Comparison of ENCODE assay signal across 8 mouse cellular contexts in genomic region chr8:54660675-54661074, GRCm38 (mm10).
DNase-seq lines count a peak whose midpoint lies in the region; ATAC-seq and TF ChIP-seq lines count a peak whose summit lies in the region.

No protein-coding gene starts in this region.

- H3K36me3 ChIP-seq in CH12.LX (replicated peaks in 1 of 2; ENCODE audit: control insufficient read depth in 1 of 2, insufficient read depth in 1 of 2, low read length in 1 of 2) = no peaks in the 10 kb centered on the region
- H3K36me3 ChIP-seq in forebrain, embryonic 15.5 days = no peaks in the 10 kb centered on the region
- no peaks in the 10 kb centered on the region for H3K36me3 ChIP-seq in midbrain, embryonic 13.5 days

- no peak overlapping the region for H3K4me2 ChIP-seq in CH12.LX (ENCODE audit: insufficient read depth, low read depth, poor library complexity, severe bottlenecking)
- H3K4me2 ChIP-seq in forebrain, embryonic 15.5 days (replicated peaks) = no peak overlapping the region
- H3K4me2 ChIP-seq in midbrain, embryonic 13.5 days (replicated peaks) = no peak overlapping the region

- H3K79me2 ChIP-seq in CH12.LX (replicated peaks; ENCODE audit: control insufficient read depth, extremely low read depth, insufficient read depth, poor library complexity, severe bottlenecking) = no peaks in the 10 kb centered on the region

- peak; percentile 84 for TF ChIP-seq RAD21 in CH12.LX (IDR thresholded peaks at IDR 0.05; ENCODE audit: low read depth, low read length)

- DNase-seq in 3134 (ENCODE audit: extremely low read depth, insufficient read length, low spot score) (peak; percentile 10), CH12.LX (ENCODE audit: extremely low read depth) (peak; percentile 59)
- peak; percentile 8 for DNase-seq in c-Kit-positive CD71-positive TER-119-positive erythroid progenitor cells, embryonic 14.5 days (ENCODE audit: low spot score)
- peak; percentile 46 for DNase-seq in induced T-regulatory cell, adult 2 months (ENCODE audit: low read depth)
- DNase-seq in left cerebral cortex, postnatal 14 days (ENCODE audit: low spot score in 2 of 2) = peak; percentile 73

- WGBS in forebrain, embryonic 15.5 days = 40% methylated on average over 5 of the region's 5 CpGs
- 47% methylated on average over 5 of the region's 5 CpGs for WGBS in midbrain, embryonic 13.5 days

- H3K9me3 ChIP-seq in CH12.LX (replicated peaks; ENCODE audit: low read length) = no peaks in the 10 kb centered on the region
- no peaks in the 10 kb centered on the region for H3K9me3 ChIP-seq in forebrain, embryonic 15.5 days
- H3K9me3 ChIP-seq in midbrain, embryonic 13.5 days = no peaks in the 10 kb centered on the region

- no peak for TF ChIP-seq POLR2A in CH12.LX (IDR thresholded peaks at IDR 0.05; ENCODE audit: low read depth, low read length)

- peak; percentile 10 to 86; a peak in 2 of 4 replicates for TF ChIP-seq CTCF in CH12.LX (conservative IDR thresholded peaks at IDR 0.05 in 1 of 2, IDR thresholded peaks at IDR 0.05 in 1 of 2; ENCODE audit: low read depth in 2 of 2, low read length in 2 of 2)

- intact Hi-C loops in left cerebral cortex, postnatal 14 days (cut with DNase I) = loop anchor here (2.0 to 5.0 kb wide), 2 partner anchors 133 to 152 kb away; partner anchors contain the start of genes Asb5 and Spcs3

- H3K4me3 ChIP-seq in CH12.LX (replicated peaks in 1 of 3; ENCODE audit: low read depth in 2 of 3, low read length in 2 of 3, poor library complexity in 1 of 3) = no peak overlapping the region
- H3K4me3 ChIP-seq in forebrain, embryonic 15.5 days = no peak overlapping the region
- no peak overlapping the region for H3K4me3 ChIP-seq in midbrain, embryonic 13.5 days (replicated peaks)

- H3K27ac ChIP-seq in CH12.LX (ENCODE audit: insufficient read depth, low read depth) = no peak overlapping the region
- H3K27ac ChIP-seq in forebrain, embryonic 15.5 days (replicated peaks) = no peak overlapping the region
- no peak overlapping the region for H3K27ac ChIP-seq in midbrain, embryonic 13.5 days

- no peaks in the 10 kb centered on the region for H3K4me1 ChIP-seq in CH12.LX (ENCODE audit: control insufficient read depth in 1 of 2, insufficient read depth in 2 of 2)
- H3K4me1 ChIP-seq in forebrain, embryonic 15.5 days = no peaks in the 10 kb centered on the region
- H3K4me1 ChIP-seq in midbrain, embryonic 13.5 days (replicated peaks) = no peaks in the 10 kb centered on the region

- peak; percentile 70 for ATAC-seq in forebrain, embryonic 15.5 days (replicated peaks)
- peak; percentile 67 for ATAC-seq in midbrain, embryonic 13.5 days
- ATAC-seq in erythroblast, adult 5-6 weeks (replicated peaks; ENCODE audit: low FRiP score, poor library complexity, severe bottlenecking) = no peak

- H3K9ac ChIP-seq in CH12.LX (ENCODE audit: insufficient read depth, low read depth) = no peak overlapping the region
- H3K9ac ChIP-seq in forebrain, embryonic 15.5 days (replicated peaks) = no peak overlapping the region
- H3K9ac ChIP-seq in midbrain, embryonic 13.5 days (replicated peaks) = no peak overlapping the region

- H3K27me3 ChIP-seq in CH12.LX (replicated peaks) = no peaks in the 10 kb centered on the region
- H3K27me3 ChIP-seq in forebrain, embryonic 15.5 days = no peaks in the 10 kb centered on the region
- H3K27me3 ChIP-seq in midbrain, embryonic 13.5 days = no peaks in the 10 kb centered on the region

- in situ Hi-C loops in CH12.LX (cut with MboI; ENCODE audit: low pct_ligation_motif_present, low pct_unique_long_range_greater_than_20kb, low sequenced_read_pairs) = loop anchor here (10.0 kb wide), 1 partner anchor 156 kb away; no protein-coding TSS in a partner anchor

- dilution Hi-C loops in CH12.LX (cut with MboI; ENCODE audit: extremely low pct_ligation_motif_present, extremely low pct_unique_long_range_greater_than_20kb, low sequenced_read_pairs) = no loop called here

- no peak for TF ChIP-seq EP300 in CH12.LX (IDR thresholded peaks at IDR 0.05; ENCODE audit: low read length)

TF ChIP-seq in CH12.LX, 34 proteins besides CTCF, POLR2A, EP300 and RAD21:
- TF ChIP-seq CHD2 (IDR thresholded peaks at IDR 0.05; ENCODE audit: low read length) = no peak
- no peak for TF ChIP-seq UBTF (IDR thresholded peaks at IDR 0.05; ENCODE audit: low read depth, low read length)
- TF ChIP-seq PAX5 (IDR thresholded peaks at IDR 0.05; ENCODE audit: low read length) = no peak
- TF ChIP-seq NRF1 (IDR thresholded peaks at IDR 0.05; ENCODE audit: low read depth, low read length) = no peak
- peak; percentile 89 for TF ChIP-seq SMC3 (IDR thresholded peaks at IDR 0.05; ENCODE audit: low read depth, low read length)
- TF ChIP-seq SIN3A (IDR thresholded peaks at IDR 0.05; ENCODE audit: low read length) = no peak
- TF ChIP-seq IRF4 (IDR thresholded peaks at IDR 0.05; ENCODE audit: low read depth, low read length) = peak; percentile 20; the same call in 1 of the 2 replicates
- peak; percentile 49 for TF ChIP-seq ZC3H11A (IDR thresholded peaks at IDR 0.05; ENCODE audit: low read depth, low read length)

Comparison
In these comparisons a context has a peak if more than half of its experiments do, and no peak if none do; other contexts are left out.
1. DNase-seq: peak in every context shown above with its lines; median percentile 73 in left cerebral cortex, postnatal 14 days; 59 in CH12.LX; 46 in induced T-regulatory cell, adult 2 months; 10 in 3134; 8 in c-Kit-positive CD71-positive TER-119-positive erythroid progenitor cells, embryonic 14.5 days.